Mouse (Mus musculus): ENCODE data around the gene 1700113H08Rik.

The 1700113H08Rik gene

DNA sequence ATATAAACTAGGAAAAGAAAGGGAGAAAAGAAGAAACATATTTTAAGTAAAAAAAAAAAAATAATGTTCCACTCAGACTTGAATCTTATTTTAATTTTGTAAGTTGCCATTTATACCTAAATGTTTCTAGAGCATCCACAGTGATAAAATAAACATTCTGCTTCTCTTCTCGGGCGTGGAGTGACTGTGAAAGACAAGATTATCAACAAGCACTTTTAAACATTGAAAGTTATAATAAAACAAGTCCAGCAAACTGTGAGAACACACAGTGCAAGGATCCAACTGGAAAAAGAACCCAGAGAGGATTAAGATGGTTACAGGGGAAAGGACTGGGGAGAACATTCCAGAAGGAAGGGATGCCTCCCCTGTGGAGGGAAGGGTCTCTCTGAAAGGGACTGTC lies 155.0 kb downstream of the 1700113H08Rik start:
- no peak for DNase-seq

DNA sequence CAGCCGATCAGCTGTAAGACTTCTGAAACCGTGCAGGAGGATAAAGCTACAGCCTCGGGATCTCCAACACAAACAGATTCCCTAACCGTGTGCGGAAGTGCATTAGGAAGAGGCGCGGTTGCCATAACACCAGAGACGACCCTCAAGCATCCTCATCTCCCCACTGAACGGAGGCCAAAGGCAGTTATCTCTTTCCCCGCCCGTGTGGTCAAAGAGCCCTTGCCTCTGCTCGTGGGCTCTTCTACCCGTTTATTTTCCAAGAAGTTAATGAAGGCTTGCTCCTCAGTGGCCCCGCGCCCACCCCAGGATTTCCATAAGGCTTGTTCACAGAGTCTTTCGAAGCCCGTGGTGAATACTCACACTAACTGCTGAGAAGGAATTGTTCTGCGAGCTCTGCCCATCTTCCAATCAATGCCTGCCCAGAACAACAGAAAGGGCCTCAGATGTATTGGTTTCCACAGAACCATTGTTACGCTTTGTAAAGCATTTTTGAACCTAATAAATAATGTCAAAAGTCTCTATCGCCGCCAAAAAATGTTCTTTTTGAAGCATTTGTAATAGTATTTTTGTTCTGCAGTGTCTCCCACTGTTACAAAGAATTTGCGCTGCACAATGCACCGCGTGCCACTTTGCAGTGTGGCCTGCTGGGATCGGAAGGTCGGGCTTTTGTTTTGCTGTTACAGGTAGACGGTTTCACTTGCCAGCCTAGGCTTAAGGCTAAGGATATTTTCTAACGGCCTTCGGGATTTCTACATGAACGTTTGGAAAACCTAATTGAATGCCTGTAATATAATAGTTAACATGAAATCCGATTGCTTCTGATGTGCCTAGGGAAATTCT lies 172.4 kb downstream of the 1700113H08Rik start:
- peak; percentile 50 for DNase-seq

DNA sequence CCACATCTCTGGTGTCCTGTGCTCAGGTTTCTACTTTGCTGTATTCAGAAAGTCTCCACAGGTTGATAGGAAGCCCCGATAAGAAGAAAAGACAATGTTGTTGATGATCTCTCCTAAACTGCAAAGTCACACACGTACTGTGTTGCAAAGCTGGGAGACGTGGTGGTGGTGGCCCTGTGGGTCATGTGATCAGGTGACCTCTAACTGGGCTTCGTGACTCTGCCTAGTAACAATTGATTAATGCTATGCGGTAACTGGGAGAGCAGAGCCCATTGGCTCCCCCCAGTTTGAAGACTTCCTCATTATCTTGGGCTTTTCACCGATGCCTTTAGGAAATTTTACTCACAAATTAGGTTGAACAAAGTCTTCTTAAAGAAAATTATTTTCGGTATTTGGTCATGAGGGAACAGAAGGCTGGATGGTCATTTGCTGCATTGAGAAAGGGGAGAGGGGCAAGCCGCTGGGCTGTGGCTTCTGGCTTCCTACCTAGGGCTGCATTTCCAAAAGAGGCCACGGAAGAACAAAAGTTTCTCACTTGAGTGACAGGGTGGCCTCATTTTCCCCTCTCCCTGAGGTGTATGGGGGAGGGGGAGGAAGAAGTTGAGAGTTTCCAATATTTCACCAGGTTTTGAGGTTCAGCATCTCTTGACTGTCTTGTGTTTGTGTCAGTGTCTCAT lies 181.6 kb downstream of the 1700113H08Rik start:
- peak; percentile 20 for DNase-seq

DNA sequence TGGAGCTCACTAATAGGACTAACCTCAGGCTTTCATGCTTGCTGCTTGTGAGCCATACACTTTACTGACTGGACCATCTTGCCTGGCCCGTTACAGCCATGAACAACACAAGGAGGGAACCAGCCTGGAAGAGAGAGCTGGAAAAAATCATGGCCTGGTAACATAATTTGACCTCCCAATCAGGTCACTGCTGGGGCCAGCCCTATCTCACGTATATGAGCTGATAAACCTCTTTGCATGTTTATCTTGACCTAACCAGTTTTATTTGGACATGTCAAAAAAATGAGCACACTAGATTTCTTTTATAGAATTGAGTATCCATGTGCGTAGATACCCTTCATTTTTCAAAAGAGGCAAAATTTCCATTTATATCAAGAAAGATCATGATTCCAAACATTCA lies 213.9 kb downstream of the 1700113H08Rik start:
- DNase-seq, result no peak

DNA sequence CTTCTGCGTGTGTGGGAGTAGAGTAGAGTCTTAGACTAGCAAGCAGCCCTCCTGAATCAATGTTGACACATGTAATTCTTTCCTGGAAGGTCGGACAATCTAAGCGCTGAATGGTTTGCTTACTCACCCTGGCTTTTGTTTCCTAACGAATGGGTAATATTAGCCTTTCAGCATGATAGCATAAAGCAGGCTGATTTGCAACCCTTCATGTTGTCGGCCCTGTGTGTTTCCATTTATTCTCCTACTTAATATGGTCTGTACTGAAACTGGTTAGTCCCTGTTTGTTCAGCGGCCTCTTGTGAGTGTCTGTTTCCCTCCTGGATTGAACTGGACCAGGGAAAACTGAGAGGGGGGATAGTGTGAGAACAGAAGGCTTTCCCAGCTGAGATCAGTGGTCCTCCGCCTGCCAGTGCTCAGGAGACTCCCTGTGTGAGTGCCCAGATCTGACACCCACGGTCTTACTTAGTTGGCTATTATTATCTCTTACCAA lies 214.3 kb downstream of the 1700113H08Rik start:
- peak; percentile 2 for DNase-seq

DNA sequence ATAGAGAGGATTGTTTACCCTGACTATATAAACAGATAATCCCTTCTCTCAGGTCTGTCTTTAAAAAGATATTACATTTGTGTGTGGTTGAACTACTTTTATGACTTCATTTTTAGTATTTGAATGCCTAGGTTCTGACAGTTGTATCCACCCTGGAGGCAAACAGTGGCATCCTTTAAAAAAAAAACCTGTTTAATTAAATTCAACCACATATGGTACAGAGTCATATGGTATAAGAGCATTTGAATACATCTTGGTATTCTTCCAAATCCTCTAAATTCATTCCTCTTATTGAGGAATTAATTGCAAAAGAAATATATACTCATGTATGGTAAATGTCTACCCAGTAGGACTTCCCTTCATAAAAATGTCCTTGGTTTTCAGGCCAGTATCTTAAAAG lies 217.2 kb downstream of the 1700113H08Rik start:
- DNase-seq, result no peak
